Mouse (Mus musculus): ENCODE measurements at regions not wholly inside any gene's neighbourhood (a gene's known extent, or its start where the extent isn't known, plus 50 kb on each side); places are given as distances from the start of the nearest gene placed in this dataset.
A peak's percentile ranks its signal among the peaks of the same experiment; 100 is the strongest.

- no peak overlapping the region for H3K4me2 ChIP-seq (ENCODE audit: low read depth)
- DNase-seq (ENCODE audit: low read depth in 3 of 3, low spot score in 3 of 3) = no peak
- H3K9ac ChIP-seq (replicated peaks) = no peak overlapping the region
- no peaks in the 10 kb centered on the region for H3K27me3 ChIP-seq (ENCODE audit: control insufficient read depth, insufficient read depth, low read length)
- H3K4me3 ChIP-seq (ENCODE audit: insufficient read depth in 1 of 2, low read depth in 2 of 2, low read length in 2 of 2) = no peak overlapping the region
- TF ChIP-seq EP300 (IDR thresholded peaks at IDR 0.05; ENCODE audit: low read depth) (no peak), CTCF (IDR thresholded peaks at IDR 0.05; ENCODE audit: low read depth) (no peak)
- no peak for ATAC-seq (ENCODE audit: insufficient read depth)
- H3K27ac ChIP-seq = no peak overlapping the region
- H3K4me1 ChIP-seq (replicated peaks; ENCODE audit: control insufficient read depth in 2 of 2, insufficient read depth in 2 of 2, low read length in 1 of 2) = peaks cover 0 to 18% of the 10 kb centered on the region in 2 experiments; a peak in 2 of 4 replicates
- H3K9me3 ChIP-seq (ENCODE audit: control insufficient read depth, low read length) = no peaks in the 10 kb centered on the region
- no peaks in the 10 kb centered on the region for H3K36me3 ChIP-seq (replicated peaks; ENCODE audit: control insufficient read depth, insufficient read depth, low read depth)
- WGBS (ENCODE audit: insufficient replicate concordance) = 50% methylated on average over 4 of the region's 4 CpGs
Measured at GRCm38 (mm10) chr14:46614936-46615335, 145.4 kb upstream of the Cdkn3 start.

GRCm38 (mm10) chr14:46613748-46614147, 146.6 kb upstream of the Cdkn3 start:
- 50% methylated on average over 4 of the region's 4 CpGs for WGBS (ENCODE audit: insufficient replicate concordance)
- Histone ChIP-seq H3K9ac (replicated peaks) (no peak overlapping the region), H3K4me3 (ENCODE audit: insufficient read depth in 1 of 2, low read depth in 2 of 2, low read length in 2 of 2) (no peak overlapping the region), H3K36me3 (replicated peaks; ENCODE audit: control insufficient read depth, insufficient read depth, low read depth) (no peaks in the 10 kb centered on the region), H3K4me1 (replicated peaks; ENCODE audit: control insufficient read depth in 2 of 2, insufficient read depth in 2 of 2, low read length in 1 of 2) (peaks cover 0 to 18% of the 10 kb centered on the region in 2 experiments; a peak in 2 of 4 replicates), H3K9me3 (ENCODE audit: control insufficient read depth, low read length) (no peaks in the 10 kb centered on the region), H3K4me2 (ENCODE audit: low read depth) (no peak overlapping the region), H3K27me3 (ENCODE audit: control insufficient read depth, insufficient read depth, low read length) (no peaks in the 10 kb centered on the region), H3K27ac (no peak overlapping the region)
- ATAC-seq (ENCODE audit: insufficient read depth) (no peak), DNase-seq (ENCODE audit: low read depth in 3 of 3, low spot score in 3 of 3) (no peak)
- TF ChIP-seq EP300 (IDR thresholded peaks at IDR 0.05; ENCODE audit: low read depth) (no peak), CTCF (IDR thresholded peaks at IDR 0.05; ENCODE audit: low read depth) (no peak)

- Histone ChIP-seq H3K27me3 (ENCODE audit: control insufficient read depth, insufficient read depth, low read length) (no peaks in the 10 kb centered on the region), H3K36me3 (replicated peaks; ENCODE audit: control insufficient read depth, insufficient read depth, low read depth) (no peaks in the 10 kb centered on the region), H3K9ac (replicated peaks) (no peak overlapping the region), H3K4me3 (ENCODE audit: insufficient read depth in 1 of 2, low read depth in 2 of 2, low read length in 2 of 2) (no peak overlapping the region), H3K4me2 (ENCODE audit: low read depth) (no peak overlapping the region), H3K27ac (no peak overlapping the region), H3K9me3 (ENCODE audit: control insufficient read depth, low read length) (no peaks in the 10 kb centered on the region), H3K4me1 (replicated peaks; ENCODE audit: control insufficient read depth in 2 of 2, insufficient read depth in 2 of 2, low read length in 1 of 2) (peaks cover 0 to 18% of the 10 kb centered on the region in 2 experiments; a peak in 2 of 4 replicates)
- ATAC-seq (ENCODE audit: insufficient read depth) (no peak), DNase-seq (ENCODE audit: low read depth in 3 of 3, low spot score in 3 of 3) (no peak)
- WGBS (ENCODE audit: insufficient replicate concordance) = 73% methylated on average over 8 of the region's 8 CpGs
- TF ChIP-seq CTCF (IDR thresholded peaks at IDR 0.05; ENCODE audit: low read depth) (no peak), EP300 (IDR thresholded peaks at IDR 0.05; ENCODE audit: low read depth) (no peak)
Measured at GRCm38 (mm10) chr14:46613211-46613610, 147.1 kb upstream of the Cdkn3 start.

GRCm38 (mm10) chr14:46612584-46612983, 147.8 kb upstream of the Cdkn3 start:
- no peak for TF ChIP-seq CTCF (IDR thresholded peaks at IDR 0.05; ENCODE audit: low read depth)
- no peak for TF ChIP-seq EP300 (IDR thresholded peaks at IDR 0.05; ENCODE audit: low read depth)
- no peak for DNase-seq (ENCODE audit: low read depth in 3 of 3, low spot score in 3 of 3)
- peak; percentile 45; the same call in 1 of the 2 replicates for ATAC-seq (ENCODE audit: insufficient read depth)
- H3K4me1 ChIP-seq (replicated peaks; ENCODE audit: control insufficient read depth in 2 of 2, insufficient read depth in 2 of 2, low read length in 1 of 2) = peaks cover 0 to 18% of the 10 kb centered on the region in 2 experiments; a peak in 2 of 4 replicates
- H3K27ac ChIP-seq = no peak overlapping the region
- no peaks in the 10 kb centered on the region for H3K9me3 ChIP-seq (ENCODE audit: control insufficient read depth, low read length)
- H3K4me2 ChIP-seq (ENCODE audit: low read depth) = no peak overlapping the region
- H3K9ac ChIP-seq (replicated peaks) = no peak overlapping the region
- no peak overlapping the region for H3K4me3 ChIP-seq (ENCODE audit: insufficient read depth in 1 of 2, low read depth in 2 of 2, low read length in 2 of 2)
- H3K27me3 ChIP-seq (ENCODE audit: control insufficient read depth, insufficient read depth, low read length) = no peaks in the 10 kb centered on the region
- H3K36me3 ChIP-seq (replicated peaks; ENCODE audit: control insufficient read depth, insufficient read depth, low read depth) = no peaks in the 10 kb centered on the region
- WGBS (ENCODE audit: insufficient replicate concordance) = 36% methylated on average over 9 of the region's 9 CpGs

GRCm38 (mm10) chr14:46610926-46611325, 149.4 kb upstream of the Cdkn3 start:
- WGBS (ENCODE audit: insufficient replicate concordance) = 75% methylated on average over 5 of the region's 5 CpGs
- H3K9ac ChIP-seq (replicated peaks) = no peak overlapping the region
- H3K9me3 ChIP-seq (ENCODE audit: control insufficient read depth, low read length) = no peaks in the 10 kb centered on the region
- no peak for TF ChIP-seq EP300 (IDR thresholded peaks at IDR 0.05; ENCODE audit: low read depth)
- no peak for TF ChIP-seq CTCF (IDR thresholded peaks at IDR 0.05; ENCODE audit: low read depth)
- H3K27me3 ChIP-seq (ENCODE audit: control insufficient read depth, insufficient read depth, low read length) = no peaks in the 10 kb centered on the region
- no peak overlapping the region for H3K4me2 ChIP-seq (ENCODE audit: low read depth)
- H3K27ac ChIP-seq = no peak overlapping the region
- H3K4me3 ChIP-seq (ENCODE audit: insufficient read depth in 1 of 2, low read depth in 2 of 2, low read length in 2 of 2) = no peak overlapping the region
- H3K36me3 ChIP-seq (replicated peaks; ENCODE audit: control insufficient read depth, insufficient read depth, low read depth) = no peaks in the 10 kb centered on the region
- DNase-seq (ENCODE audit: low read depth in 3 of 3, low spot score in 3 of 3) = no peak
- H3K4me1 ChIP-seq (replicated peaks; ENCODE audit: control insufficient read depth in 2 of 2, insufficient read depth in 2 of 2, low read length in 1 of 2) = peaks cover 0 to 20% of the 10 kb centered on the region in 2 experiments; a peak in 2 of 4 replicates
- no peak for ATAC-seq (ENCODE audit: insufficient read depth)

Measured in liver, embryonic 14.5 days (tissue).